Mouse (Mus musculus) layer of hippocampus, adult 8-10 months (tissue): ENCODE measurements around the gene Pmp22. TPM values are rescaled to one million over a fixed set of nuclear protein-coding genes. Genes with fewer than 3 reads are reported as not detected.
A peak's percentile ranks its signal among the peaks of the same experiment; 100 is the strongest.

Experiments
- DNase-seq, 2 experiments: peaks; one replicate each; pipeline ENCODE4 v3.0.0; 2022; ENCODE audit warnings: low spot score in 2 of 2
- total RNA-seq, 4 experiments: library from RNA; stranded (reverse); gene quantifications; 2 replicates each; pipeline ENCODE4 v1.2.4; 2022

Pmp22 gene
- total RNA-seq, 4 experiments from 2014 or later: 25.4 to 60.5 (median 37.7) TPM

GRCm38 (mm10) chr11:63160926-63161325 lies 32.1 kb downstream of the Pmp22 start:
- DNase-seq: no peak

- no peak for DNase-seq
Measured at GRCm38 (mm10) chr11:63162806-63163205, 34.0 kb downstream of the Pmp22 start.

GRCm38 (mm10) chr11:63163550-63163949 lies 34.8 kb downstream of the Pmp22 start:
- DNase-seq: no peak

- DNase-seq: no peak
Measured at GRCm38 (mm10) chr11:63163986-63164682, 35.4 kb downstream of the Pmp22 start.

- no peak for DNase-seq
Measured at GRCm38 (mm10) chr11:63164756-63165484, 36.1 kb downstream of the Pmp22 start.

- no peak for DNase-seq
Measured at GRCm38 (mm10) chr11:63167826-63168225, 39.0 kb downstream of the Pmp22 start.

- DNase-seq: no peak
Measured at GRCm38 (mm10) chr11:63168551-63169258, 39.9 kb downstream of the Pmp22 start.

GRCm38 (mm10) chr11:63171977-63172376 lies 43.2 kb downstream of the Pmp22 start:
- peak in 1 of 2 experiments; percentile 44 for DNase-seq

- DNase-seq: no peak
Measured at GRCm38 (mm10) chr11:63173604-63174003, 44.8 kb downstream of the Pmp22 start.

GRCm38 (mm10) chr11:63175302-63175701 lies 46.5 kb downstream of the Pmp22 start:
- no peak for DNase-seq

GRCm38 (mm10) chr11:63176416-63176815 lies 47.6 kb downstream of the Pmp22 start:
- no peak for DNase-seq

GRCm38 (mm10) chr11:63180262-63181101 lies 51.7 kb downstream of the Pmp22 start:
- DNase-seq: no peak

GRCm38 (mm10) chr11:63188803-63189202 lies 60.0 kb downstream of the Pmp22 start:
- DNase-seq: no peak

GRCm38 (mm10) chr11:63198070-63198469 lies 69.3 kb downstream of the Pmp22 start:
- DNase-seq: no peak

GRCm38 (mm10) chr11:63201989-63202535 lies 73.3 kb downstream of the Pmp22 start:
- DNase-seq: no peak

Other genes with a start within 250 kb of the Pmp22 start
- 10 to 100 TPM; 32.5 to 35.7 (median 35.2) TPM for gene Tvp23b, start 249.5 kb upstream of the Pmp22 start, total RNA-seq
- under 1 TPM in 1 of 4 experiments, not detected in 3; 0.66 TPM for gene Cdrt4, start 177.8 kb upstream of the Pmp22 start, total RNA-seq
- under 1 TPM in 3 of 4 experiments, not detected in 1; 0.18 to 0.36 (median 0.26) TPM for gene Tekt3, start 67.3 kb upstream of the Pmp22 start, total RNA-seq